ENCODE assay signal across 19 mouse cellular contexts in the genomic region with DNA sequence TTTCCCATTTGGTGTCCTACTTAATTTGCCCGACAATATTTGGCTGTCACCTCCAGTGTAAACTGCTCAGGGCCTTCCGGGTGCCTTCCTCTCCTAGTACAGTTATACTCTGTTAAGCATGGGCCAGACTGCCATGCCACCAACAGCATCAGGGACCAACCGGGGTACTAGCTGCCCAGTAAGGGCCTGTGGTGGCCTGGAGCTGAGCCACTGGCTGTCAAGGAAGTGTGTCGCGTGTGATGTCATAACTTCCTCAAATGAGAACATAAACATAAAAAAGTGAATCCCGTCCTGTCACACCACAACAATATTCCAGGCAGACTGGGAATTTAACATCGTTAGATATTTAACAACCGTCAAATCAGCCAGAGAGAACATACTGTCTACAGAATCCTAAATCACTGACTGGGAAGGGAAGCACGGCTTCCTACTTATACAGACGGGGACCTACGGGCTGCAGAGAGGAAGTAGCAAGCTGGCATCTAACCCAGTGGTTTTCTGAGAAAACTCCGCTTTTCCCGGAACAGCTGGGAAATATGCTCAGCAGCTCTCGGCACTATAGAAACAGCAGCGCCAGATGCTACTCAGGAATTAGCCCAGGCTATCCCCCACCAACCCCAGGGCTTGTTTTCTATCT. TPM values are rescaled to one million over a fixed set of nuclear protein-coding genes. Genes with fewer than 3 reads are reported as not detected.
DNase-seq lines count a peak whose midpoint lies in the region; ATAC-seq and TF ChIP-seq lines count a peak whose summit lies in the region.
"Had no signal": no experiment of that assay in that cellular context is flagged by ENCODE, and none has a peak within 500 bp of the region (broad histone marks: within the 10 kb centered on the region; RNA-seq: fewer than 3 reads in every experiment).

No protein-coding gene starts in this region.

- H3K9me3 ChIP-seq in liver, postnatal 0 days (ENCODE audit: low read length), result no peaks in the 10 kb centered on the region
- H3K9me3 ChIP-seq in liver, embryonic 11.5 days (ENCODE audit: control insufficient read depth, low read length), result no peaks in the 10 kb centered on the region
- H3K9me3 ChIP-seq in lung, embryonic 16.5 days (ENCODE audit: control insufficient read depth, low read length), result no peaks in the 10 kb centered on the region
- H3K9me3 ChIP-seq: embryonic facial prominence, embryonic 10.5 days; forebrain, embryonic 13.5 days; hindbrain, embryonic 10.5 days; liver, embryonic 13.5 days had no signal

- TF ChIP-seq EP300 in liver, postnatal 0 days (IDR thresholded peaks at IDR 0.05; ENCODE audit: low read depth), result no peak

- 0 out of 2 replicates have a peak overlapping the region, but pooled peaks have one; percentile 30 for H3K27ac ChIP-seq in liver, postnatal 0 days (ENCODE audit: low read depth)
- H3K27ac ChIP-seq in liver, embryonic 11.5 days (ENCODE audit: low read depth, low read length), result no peak overlapping the region
- no peak overlapping the region for H3K27ac ChIP-seq in lung, embryonic 16.5 days (ENCODE audit: low read length)
- H3K27ac ChIP-seq: embryonic facial prominence, embryonic 10.5 days; forebrain, embryonic 13.5 days; hindbrain, embryonic 10.5 days; liver, embryonic 13.5 days had no signal

- 35% methylated on average over 15 of the region's 15 CpGs for WGBS in liver, postnatal 0 days (ENCODE audit: insufficient replicate concordance)
- 63% methylated on average over 15 of the region's 15 CpGs for WGBS in liver, embryonic 11.5 days
- 46% methylated on average over 15 of the region's 15 CpGs for WGBS in lung, embryonic 16.5 days

- peak; percentile 16 to 25 for DNase-seq in heart, adult 9 months (ENCODE audit: low spot score in 2 of 2)
- DNase-seq in heart, postnatal 4 days, result no peak
- DNase-seq in liver, postnatal 0 days, result no peak
- no peak for DNase-seq in liver, embryonic 11.5 days (ENCODE audit: low spot score)
- peak; percentile 10 to 16 for DNase-seq in monocyte, adult 2 months (ENCODE audit: low read depth in 1 of 2, low spot score in 2 of 2)
- DNase-seq in embryo, embryonic 10 days (ENCODE audit: low spot score), result no peak
- no peak for DNase-seq in adrenal gland, adult 8-10 months
- DNase-seq: adrenal gland, postnatal 14 days; cerebellum, postnatal 10 days; kidney, adult 8-10 months; left cerebral cortex, postnatal 4 days; liver, embryonic 13.5 days; right cerebral cortex, adult 18-20 months had no signal

- peak; percentile 58 for ATAC-seq in liver, postnatal 0 days
- ATAC-seq in liver, embryonic 11.5 days (replicated peaks; ENCODE audit: low FRiP score), result no peak
- ATAC-seq in lung, embryonic 16.5 days (ENCODE audit: low read depth), result no peak
- ATAC-seq: forebrain, embryonic 13.5 days; midbrain, embryonic 16.5 days had no signal

- H3K4me2 ChIP-seq in liver, postnatal 0 days (ENCODE audit: low read depth, low read length), result no peak overlapping the region
- H3K4me2 ChIP-seq in liver, embryonic 11.5 days, result no peak overlapping the region
- H3K4me2 ChIP-seq in lung, embryonic 16.5 days (ENCODE audit: low read depth, low read length), result peak overlapping the region; percentile 27; the same call in 1 of the 2 replicates
- H3K4me2 ChIP-seq: forebrain, embryonic 13.5 days; liver, embryonic 13.5 days had no signal

- TF ChIP-seq CTCF in liver, postnatal 0 days (IDR thresholded peaks at IDR 0.05; ENCODE audit: low read depth), result no peak

- H3K4me3 ChIP-seq in liver, postnatal 0 days (ENCODE audit: low read depth, low read length), result no peak overlapping the region
- H3K4me3 ChIP-seq in liver, embryonic 11.5 days (ENCODE audit: low read depth, low read length), result no peak overlapping the region
- no peak overlapping the region; the same call in 1 of the 2 replicates for H3K4me3 ChIP-seq in lung, embryonic 16.5 days (ENCODE audit: low read length)
- H3K4me3 ChIP-seq: embryonic facial prominence, embryonic 10.5 days; forebrain, embryonic 13.5 days; hindbrain, embryonic 10.5 days; liver, embryonic 13.5 days had no signal

- no peaks in the 10 kb centered on the region for H3K36me3 ChIP-seq in liver, postnatal 0 days (replicated peaks; ENCODE audit: insufficient read depth, low read length)
- H3K36me3 ChIP-seq in liver, embryonic 11.5 days (ENCODE audit: control insufficient read depth, insufficient read depth, low read length), result no peaks in the 10 kb centered on the region
- no peaks in the 10 kb centered on the region for H3K36me3 ChIP-seq in lung, embryonic 16.5 days (ENCODE audit: control insufficient read depth, insufficient read depth, low read length)
- H3K36me3 ChIP-seq: hindbrain, embryonic 10.5 days; liver, embryonic 13.5 days had no signal

- H3K27me3 ChIP-seq in liver, postnatal 0 days (ENCODE audit: insufficient read depth, low read length), result no peaks in the 10 kb centered on the region
- no peaks in the 10 kb centered on the region for H3K27me3 ChIP-seq in liver, embryonic 11.5 days (replicated peaks; ENCODE audit: control insufficient read depth, insufficient read depth, low read length)
- H3K27me3 ChIP-seq in lung, embryonic 16.5 days (ENCODE audit: control insufficient read depth, insufficient read depth, low read depth, low read length), result no peaks in the 10 kb centered on the region
- H3K27me3 ChIP-seq: forebrain, embryonic 13.5 days; liver, embryonic 13.5 days had no signal

- peaks cover 5% of the 10 kb centered on the region; the same call in 1 of the 2 replicates for H3K4me1 ChIP-seq in liver, postnatal 0 days (ENCODE audit: insufficient read depth)
- H3K4me1 ChIP-seq in liver, embryonic 11.5 days (replicated peaks; ENCODE audit: control insufficient read depth, insufficient read depth, low read length), result 0 out of 2 replicates have a peak, but pooled peaks cover 3% of the 10 kb centered on the region
- peaks cover 2% of the 10 kb centered on the region for H3K4me1 ChIP-seq in lung, embryonic 16.5 days (replicated peaks; ENCODE audit: control insufficient read depth, insufficient read depth, low read length)
- H3K4me1 ChIP-seq: forebrain, embryonic 13.5 days had no signal

- no peak overlapping the region for H3K9ac ChIP-seq in liver, postnatal 0 days (replicated peaks)
- no peak overlapping the region for H3K9ac ChIP-seq in liver, embryonic 11.5 days (ENCODE audit: low read depth, low read length)
- 0 out of 2 replicates have a peak overlapping the region, but pooled peaks have one; percentile 18 for H3K9ac ChIP-seq in lung, embryonic 16.5 days (ENCODE audit: low read length)
- H3K9ac ChIP-seq: forebrain, embryonic 13.5 days; liver, embryonic 13.5 days had no signal

RNA-seq across cellular contexts. Expression of gene Mb21d2, which starts 17.9 kb away (rescaled TPM):
- total RNA-seq in heart, postnatal 4 days (2021), result 10 to 100 TPM; 10.2 to 10.7 TPM
- polyA plus RNA-seq in liver, postnatal 0 days (2015; fragmentation: Nextera tagmentation; extraction: Ambion mirVana), result 2.4 and 3.1 TPM in 2 replicates
- polyA plus RNA-seq in liver, embryonic 11.5 days (2014; fragmentation: Nextera tagmentation; extraction: Ambion mirVana), result 4.2 and 4.7 TPM in 2 replicates
- polyA plus RNA-seq in lung, embryonic 16.5 days (2015; fragmentation: Nextera tagmentation; extraction: Ambion mirVana), result 5.5 and 5.6 TPM in 2 replicates
- total RNA-seq in adrenal gland, adult 8-10 months (2022), result 10 to 100 TPM; 12.4 to 17.8 (median 14.6) TPM
- total RNA-seq: megakaryocyte-erythroid progenitor cell, adult 5-6 weeks had no signal

Comparison
In these comparisons a context has a peak if more than half of its experiments do, and no peak if none do; other contexts are left out.
1. DNase-seq: peak in heart, adult 9 months (2 of 2) and monocyte, adult 2 months (2 of 2); none in heart, postnatal 4 days (single experiment), liver, postnatal 0 days (single experiment), liver, embryonic 11.5 days (single experiment), embryo, embryonic 10 days (single experiment) and adrenal gland, adult 8-10 months (single experiment).